Mouse (Mus musculus) neural tube, embryonic 10.5 days (tissue): Measurements from ENCODE around the gene Med29.
"Not testable (repeated sequence)": the region's sequence is repeated elsewhere in the genome, so short reads cannot be mapped to it uniquely, and the experiment has no call there.

ENCODE experiments used
- DNase-seq: peaks from one replicate; pipeline ENCODE4 v3.0.0-alpha.2; 2017; ENCODE audit warnings: low spot score; ENCODE audit errors: extremely low spot score

Gene Med29

DNA sequence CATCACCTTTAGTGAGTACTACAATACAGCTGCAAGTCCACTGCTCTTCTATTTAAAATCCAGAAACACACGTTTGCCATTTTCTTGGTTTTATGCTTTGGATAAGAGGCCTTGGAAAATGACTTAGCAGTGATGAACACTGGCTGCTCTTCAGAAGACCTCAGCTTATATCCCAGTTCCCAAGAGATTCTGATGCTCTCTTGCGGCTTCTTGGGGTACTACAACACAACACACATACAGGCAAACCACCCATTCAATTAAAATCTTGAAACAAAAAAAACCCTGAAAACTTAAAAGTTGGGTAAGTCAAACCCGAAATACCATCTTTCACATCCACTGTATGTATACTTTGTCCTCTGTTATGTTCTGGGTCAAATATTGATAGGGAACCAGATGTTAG, 5.5 kb upstream of the Med29 start:
- DNase-seq = no peak

DNA sequence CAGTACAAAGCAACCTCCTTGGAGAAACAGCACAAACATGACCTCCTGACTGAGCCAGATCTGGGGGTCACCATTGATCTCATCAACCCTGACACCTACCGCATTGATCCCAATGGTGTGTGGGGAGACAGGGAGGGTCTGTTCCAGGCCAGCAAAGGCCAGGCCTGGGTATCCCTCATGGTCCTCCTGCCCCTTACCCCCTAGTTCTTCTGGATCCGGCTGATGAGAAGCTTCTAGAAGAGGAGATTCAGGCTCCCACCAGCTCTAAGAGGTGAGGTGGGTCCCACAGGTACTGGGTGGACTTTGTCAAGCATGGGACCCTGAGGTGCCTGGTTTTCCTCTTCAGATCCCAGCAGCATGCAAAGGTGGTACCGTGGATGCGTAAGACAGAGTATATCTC, 2.9 kb upstream of the Med29 start:
- no peak for DNase-seq

GRCm38 (mm10) chr7:28393272-28393951, 904 bp upstream of the Med29 start:
- DNase-seq = no peak

GRCm38 (mm10) chr7:28390331-28390730, 2.2 kb downstream of the Med29 start:
- DNase-seq = no peak

GRCm38 (mm10) chr7:28387384-28387783, 5.1 kb downstream of the Med29 start:
- not testable (repeated sequence) for DNase-seq

GRCm38 (mm10) chr7:28386877-28387276, 5.6 kb downstream of the Med29 start:
- not testable (repeated sequence) for DNase-seq

DNA sequence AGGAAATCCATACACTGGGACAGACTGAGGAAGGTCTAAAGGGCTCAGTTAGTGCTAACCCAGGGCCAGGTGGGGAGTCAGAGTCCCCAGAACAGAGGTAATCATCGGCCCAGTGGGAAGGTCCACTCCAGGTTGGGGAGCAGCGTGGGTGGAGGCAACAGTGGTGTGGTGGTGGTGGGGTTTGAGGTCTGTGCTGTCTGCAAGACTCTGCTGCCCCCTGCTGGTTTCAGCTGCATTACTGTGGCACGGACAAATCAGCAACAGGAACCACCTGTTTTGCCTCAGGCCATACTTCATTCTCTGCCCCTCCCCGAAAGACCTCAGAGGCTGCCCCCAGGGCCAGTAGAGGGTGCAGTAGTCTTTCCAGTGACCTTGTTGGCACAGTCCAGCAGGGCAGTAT, 6.0 kb downstream of the Med29 start:
- DNase-seq = peak; percentile 83

DNA sequence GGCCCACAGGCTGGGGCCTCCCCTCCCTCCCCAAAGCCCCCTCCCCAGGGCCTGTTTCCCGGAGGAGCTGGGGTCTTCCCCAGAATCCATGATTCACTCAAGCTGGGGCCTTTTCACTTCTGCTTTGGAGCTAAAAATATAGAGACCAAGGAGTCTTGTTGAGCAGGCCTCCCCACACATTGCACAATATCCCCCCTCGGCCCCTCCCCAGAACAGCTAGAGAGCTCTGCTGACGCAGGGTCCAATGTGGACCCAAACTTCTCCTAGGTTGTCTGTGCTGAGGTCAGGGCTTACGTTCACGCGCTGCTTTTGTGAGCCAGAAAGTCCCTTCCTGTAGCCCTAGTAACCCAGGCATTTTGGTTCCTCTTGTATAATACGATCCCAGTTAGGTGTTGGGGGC, 6.5 kb downstream of the Med29 start:
- no peak for DNase-seq

GRCm38 (mm10) chr7:28385196-28385595, 7.3 kb downstream of the Med29 start:
- no peak for DNase-seq

DNA sequence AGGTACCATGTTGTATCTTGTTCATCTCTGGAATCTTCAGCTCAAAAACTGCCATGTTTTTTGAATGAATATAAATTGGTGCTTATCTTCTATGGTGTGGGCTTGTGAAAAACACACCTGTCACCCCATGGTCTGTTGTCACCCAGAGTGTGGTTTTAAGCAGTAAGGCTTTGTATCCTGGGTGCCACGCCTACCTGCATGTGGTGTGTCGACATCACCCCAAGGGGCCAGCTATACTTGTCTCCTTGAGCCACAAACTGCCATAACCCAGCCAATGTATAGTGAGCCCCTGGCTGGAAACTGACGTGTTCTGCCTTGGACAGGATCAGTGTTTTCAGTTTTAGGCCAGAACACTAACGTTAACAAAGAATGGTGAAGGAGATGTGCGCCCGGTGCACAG, 8.3 kb downstream of the Med29 start:
- no peak for DNase-seq

DNA sequence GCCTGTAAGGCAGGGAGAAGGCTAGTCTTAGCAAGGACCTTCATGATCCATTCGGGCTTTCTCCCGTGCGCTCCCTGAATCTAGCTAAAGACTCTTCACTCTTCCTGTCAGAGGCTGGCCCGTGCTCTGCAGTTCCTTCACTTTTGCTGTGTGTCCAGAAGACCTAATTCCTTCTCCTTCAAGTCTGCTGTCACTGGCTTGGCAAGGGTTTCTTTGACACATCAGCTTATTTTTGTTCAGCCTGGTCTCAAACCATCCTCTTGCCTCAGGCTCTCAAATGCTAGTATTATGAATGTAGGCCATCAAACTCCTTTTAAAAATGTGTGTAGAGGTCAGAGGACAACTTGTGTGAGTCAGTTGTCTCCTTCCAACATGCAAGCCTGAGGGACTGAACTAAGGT, 8.9 kb downstream of the Med29 start:
- no peak for DNase-seq

- DNase-seq = no peak
Measured at GRCm38 (mm10) chr7:28382981-28383396, 9.5 kb downstream of the Med29 start.

DNA sequence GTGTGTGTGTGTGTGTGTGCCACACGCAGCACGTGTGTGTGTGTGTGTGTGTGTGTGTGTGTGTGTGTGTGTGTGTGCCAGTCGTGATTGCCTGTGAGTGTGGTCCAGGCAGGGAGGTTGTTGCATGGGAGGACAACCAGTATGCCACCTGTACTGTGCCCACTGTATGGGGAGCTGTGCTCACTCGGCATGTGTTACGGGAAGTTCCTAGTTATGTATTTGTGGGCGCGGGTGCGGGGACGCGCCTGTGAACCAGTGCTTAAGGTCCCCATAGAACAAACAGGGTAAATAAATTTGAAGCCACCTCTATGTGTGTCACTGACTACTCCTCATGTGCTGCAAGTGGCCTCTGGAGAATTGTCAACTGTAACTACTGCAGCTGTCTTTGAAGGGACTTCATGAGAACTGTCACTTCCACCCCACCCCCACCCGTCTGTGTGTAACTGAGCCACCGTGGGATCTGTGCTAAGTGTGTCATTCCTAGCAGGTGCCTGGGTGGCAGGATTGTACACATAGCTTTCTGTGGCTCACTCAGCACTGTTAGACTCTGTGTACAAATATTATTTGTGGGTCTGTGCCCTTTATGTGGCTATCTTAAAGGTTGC, 10.1 kb downstream of the Med29 start:
- no peak for DNase-seq

GRCm38 (mm10) chr7:28381938-28382337, 10.6 kb downstream of the Med29 start:
- DNase-seq = peak; percentile 71

DNA sequence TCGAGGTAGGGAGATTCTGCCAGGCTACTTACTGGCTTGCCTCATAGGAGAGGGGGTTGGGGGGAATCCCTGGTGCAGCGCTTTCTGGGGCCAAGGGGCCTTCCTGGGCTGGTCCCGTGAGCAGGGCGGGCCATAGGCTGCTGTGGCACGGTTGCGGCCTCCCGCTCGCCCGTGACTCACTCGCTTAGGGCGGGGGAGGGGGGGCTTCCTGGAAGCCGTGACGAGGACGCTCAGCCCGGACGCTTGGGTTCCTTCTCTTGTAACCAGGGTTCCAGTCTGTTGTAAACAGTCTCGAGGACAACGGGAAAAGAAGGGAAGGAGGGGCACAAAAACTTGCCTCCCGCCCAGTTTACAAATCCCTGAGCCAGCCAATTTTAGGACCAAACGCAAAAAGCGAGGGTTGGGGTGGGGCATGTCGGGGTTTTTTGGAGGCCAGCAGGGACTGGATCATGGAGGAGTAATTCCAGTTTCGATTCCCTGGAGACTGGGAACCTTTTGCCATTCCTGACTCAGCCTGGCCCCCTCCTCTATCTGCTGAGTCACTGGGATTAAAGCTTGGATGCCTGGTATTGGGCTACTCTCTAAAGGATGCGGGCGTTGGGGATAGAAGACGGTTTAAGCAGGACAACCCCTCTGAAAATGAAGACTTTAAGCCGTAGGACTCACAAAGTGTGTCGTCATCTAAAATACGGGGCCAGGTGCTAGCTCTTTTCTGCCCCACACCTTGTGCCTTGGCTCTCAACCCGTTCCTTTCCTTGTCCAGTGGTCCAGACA, 11.3 kb downstream of the Med29 start:
- DNase-seq = peak; percentile 49

DNA sequence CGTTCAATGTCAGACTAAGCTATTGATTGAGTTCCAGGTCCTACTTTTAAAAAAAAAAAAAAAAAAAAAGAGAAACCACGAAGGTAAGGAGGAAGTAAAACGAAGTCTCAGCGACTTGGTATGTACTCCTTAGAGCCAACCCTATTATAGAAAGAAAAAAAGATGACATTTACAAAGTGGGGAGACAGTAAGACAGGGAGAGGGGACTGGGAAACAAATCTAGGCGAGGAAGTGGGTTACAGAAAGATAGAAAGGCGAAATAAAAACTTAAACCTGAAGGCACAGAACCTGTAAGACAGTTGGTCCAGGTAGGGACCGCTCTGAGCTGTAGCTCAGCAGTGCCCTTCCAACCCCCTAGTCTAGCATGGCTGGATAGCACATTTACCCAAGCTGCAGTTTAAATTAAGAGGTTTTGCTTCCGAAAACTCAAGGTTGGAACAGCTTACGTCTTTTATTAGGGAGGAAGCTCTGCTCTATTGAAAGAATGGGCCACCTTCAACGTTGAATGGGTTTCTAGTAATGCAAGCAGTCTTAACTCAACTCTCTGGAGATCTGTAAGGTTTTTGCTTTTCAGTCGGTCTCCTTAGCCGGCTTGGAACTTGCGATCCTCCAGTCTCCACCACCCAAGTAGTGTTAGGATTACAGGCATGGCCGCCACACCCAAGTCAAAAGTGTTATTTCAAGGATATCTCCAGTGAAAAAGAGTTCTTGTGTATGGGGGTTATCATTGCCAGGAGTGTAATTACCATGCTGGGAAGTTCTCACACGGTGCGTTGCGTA, 12.1 kb downstream of the Med29 start, which contains the start of gene Zfp36:
TSS of gene Zfp36 (minus strand) at position 17 of the 780 bp plus-strand sequence.
- DNase-seq = no peak

DNA sequence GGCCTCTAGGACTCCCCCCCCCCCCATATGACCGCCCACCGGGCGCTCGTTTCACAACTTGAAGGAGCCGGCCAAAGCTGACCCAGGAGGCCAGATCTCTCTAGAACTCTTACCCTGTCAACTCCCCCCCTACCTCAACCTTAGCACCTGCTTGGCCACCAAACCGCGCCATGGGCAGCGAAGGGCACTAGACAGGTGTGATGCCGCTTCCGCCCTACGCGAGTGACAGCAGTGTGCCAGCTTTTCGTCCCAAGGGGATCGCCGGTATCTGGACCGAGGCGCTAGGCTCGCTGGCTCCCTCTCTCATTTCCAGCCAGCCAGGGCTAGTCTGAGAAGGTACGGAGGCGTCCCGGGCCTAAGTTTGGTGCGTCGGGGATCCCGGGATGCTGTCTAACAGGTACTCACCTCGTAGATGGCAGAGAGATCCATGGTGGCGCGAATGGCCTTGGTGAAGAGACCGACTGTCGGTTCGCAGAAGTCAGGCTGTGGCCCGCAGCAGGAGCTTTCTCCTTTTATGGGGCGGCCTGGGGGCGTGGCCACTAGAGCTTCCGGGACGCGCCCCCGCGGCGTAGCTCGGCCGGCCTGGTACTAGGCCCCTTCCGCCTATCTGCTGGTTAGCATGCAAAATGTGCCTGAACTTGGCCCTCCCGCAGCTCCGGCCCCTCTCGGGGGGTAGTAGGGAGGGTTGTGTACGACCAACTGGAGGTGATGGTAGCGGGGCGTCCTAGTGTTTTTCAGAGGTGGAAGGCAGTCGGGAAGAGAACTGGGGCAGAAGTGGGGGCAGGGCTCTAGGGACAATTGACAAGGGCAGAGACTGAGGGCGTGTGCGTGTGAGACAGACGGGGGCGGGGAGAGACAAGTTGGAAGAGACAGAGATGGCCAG, 13.5 kb downstream of the Med29 start:
- DNase-seq = peak; percentile 87

DNA sequence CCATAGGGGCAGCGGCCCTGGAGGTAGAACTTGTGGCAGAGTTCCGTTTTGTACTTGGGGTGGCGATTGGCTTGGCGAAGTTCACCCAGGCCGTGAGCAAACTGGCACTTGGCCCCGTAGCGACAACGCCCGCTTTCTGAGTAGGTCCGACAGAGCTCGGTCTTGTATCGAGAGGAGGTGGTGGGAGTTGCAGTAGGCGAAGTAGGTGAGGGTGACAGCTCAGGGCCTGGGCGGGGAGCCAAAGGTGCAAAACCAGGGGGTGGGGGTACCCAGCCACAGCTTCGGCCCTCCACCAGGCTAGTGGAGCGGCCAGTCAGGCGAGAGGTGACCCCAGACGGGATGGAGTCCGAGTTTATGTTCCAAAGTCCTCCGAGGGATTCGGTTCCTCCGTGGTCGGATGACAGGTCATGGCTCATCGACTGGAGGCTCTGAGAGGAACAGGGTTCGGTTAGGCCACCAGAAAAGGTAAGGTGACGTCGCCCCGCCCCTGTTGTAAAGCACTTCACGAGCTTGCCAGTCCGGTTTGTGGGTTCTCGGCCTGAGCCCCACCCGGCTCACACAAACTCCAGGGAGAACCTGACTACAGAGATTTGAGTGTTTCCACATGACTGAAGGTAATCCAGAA, 14.3 kb downstream of the Med29 start:
- no peak for DNase-seq

DNA sequence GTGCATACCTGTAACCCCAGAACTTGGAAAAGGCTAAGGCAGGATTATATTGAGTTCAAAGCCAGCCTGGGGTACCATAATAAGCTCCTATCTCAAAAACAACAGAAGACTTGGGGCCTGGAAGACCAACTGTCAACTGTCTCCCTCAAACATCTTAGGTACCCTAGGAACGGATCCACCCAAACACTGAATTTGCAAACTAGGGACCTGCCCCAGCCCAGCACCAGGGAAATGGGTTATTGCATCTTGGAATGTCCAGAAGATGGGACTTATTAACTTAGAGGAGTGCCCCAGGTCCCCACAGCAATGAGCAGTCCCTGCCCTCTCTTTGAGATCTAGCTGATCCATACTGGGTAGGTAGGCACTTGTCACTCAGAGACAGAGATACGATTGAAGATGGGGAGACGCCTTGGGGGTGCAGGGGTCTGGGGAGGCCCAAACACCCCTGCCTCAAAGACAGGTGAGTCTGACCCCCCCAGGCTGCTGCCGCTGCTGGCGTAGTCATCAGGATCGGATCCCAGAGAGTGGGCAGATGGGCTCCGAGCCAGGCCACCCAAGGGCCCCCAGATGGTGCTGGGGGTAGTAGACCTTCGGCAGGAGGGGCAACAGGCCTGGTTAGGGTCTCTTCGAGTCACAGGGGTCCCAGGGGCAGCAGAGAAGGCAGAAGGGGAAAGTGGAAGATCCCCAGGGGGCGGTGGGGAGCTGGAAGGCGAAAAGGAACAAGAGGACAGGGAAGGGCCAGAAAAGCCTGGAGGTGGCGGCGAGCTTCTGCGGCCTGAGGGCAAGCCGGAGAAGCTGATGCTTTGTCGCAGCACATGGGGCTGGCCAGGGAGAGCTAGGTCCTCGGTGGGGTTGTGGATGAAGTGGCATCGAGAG, 15.1 kb downstream of the Med29 start:
- DNase-seq = no peak
